Mouse (Mus musculus): ENCODE data around the gene Ctnnd1. TPM values are rescaled to one million over a fixed set of nuclear protein-coding genes. Genes with fewer than 3 reads are reported as not detected.

Gene Ctnnd1
- 1 to 10 TPM; 3.5 to 4.8 TPM for total RNA-seq (2023)

GRCm38 (mm10) chr2:84650464-84651195 is at the start of gene Ctnnd1:
TSS of gene Ctnnd1 (minus strand) at chr2:84650765.

GRCm38 (mm10) chr2:84679016-84679415 is 28.5 kb upstream of the Ctnnd1 start, which contains the start of gene Tmx2:
TSS of gene Tmx2 (minus strand) at chr2:84679140.

GRCm38 (mm10) chr2:84677968-84678880 is 27.7 kb upstream of the Ctnnd1 start, which contains the start of the genes Gm28635 and Med19:
TSS of gene Gm28635 (minus strand) at chr2:84678041.
TSS of gene Med19 (plus strand) at chr2:84678402.

GRCm38 (mm10) chr2:84670569-84670933 is 20.0 kb upstream of the Ctnnd1 start, which contains the start of gene Selenoh:
TSS of gene Selenoh (minus strand) at chr2:84670770.

GRCm38 (mm10) chr2:84658806-84659205 is 8.2 kb upstream of the Ctnnd1 start, which contains the start of gene Btbd18:
TSS of gene Btbd18 (plus strand) at chr2:84659079.

Other genes starting within 250 kb of the Ctnnd1 start
- 10 to 100 TPM; 10.6 to 12.1 TPM for gene Calcrl, start 225.4 kb downstream of the Ctnnd1 start, total RNA-seq (2023)
- 1 to 10 TPM; 1.7 to 1.8 TPM for gene Tfpi, start 174.0 kb downstream of the Ctnnd1 start, total RNA-seq (2023)
- not detected for gene Btbd18, start 8.3 kb upstream of the Ctnnd1 start, total RNA-seq (2023)
- gene Selenoh, start 20.0 kb upstream of the Ctnnd1 start, total RNA-seq (2023): 10 to 100 TPM; 41.3 to 53.3 TPM
- not detected for gene Gm28635, start 27.3 kb upstream of the Ctnnd1 start, total RNA-seq (2023)
- 10 to 100 TPM; 19.3 to 19.8 TPM for gene Med19, start 27.6 kb upstream of the Ctnnd1 start, total RNA-seq (2023)
- gene Tmx2, start 28.4 kb upstream of the Ctnnd1 start, total RNA-seq (2023): 10 to 100 TPM; 46.0 to 47.6 TPM
- 10 to 100 TPM; 58.9 to 60.5 TPM for gene Zdhhc5, start 64.4 kb upstream of the Ctnnd1 start, total RNA-seq (2023)
- 10 to 100 TPM; 23.8 to 30.5 TPM for gene Clp1, start 76.6 kb upstream of the Ctnnd1 start, total RNA-seq (2023)
- gene Ypel4, start 83.3 kb upstream of the Ctnnd1 start, total RNA-seq (2023): not detected
- not detected for gene Gm19426, start 92.9 kb upstream of the Ctnnd1 start, total RNA-seq (2023)
- under 1 TPM in 1 of 2 experiments, not detected in 1; 0.29 TPM for gene Serping1, start 124.7 kb upstream of the Ctnnd1 start, total RNA-seq (2023)
- gene Ube2l6, start 148.1 kb upstream of the Ctnnd1 start, total RNA-seq (2023): 10 to 100 TPM; 11.8 to 13.3 TPM
- gene Smtnl1, start 171.9 kb upstream of the Ctnnd1 start, total RNA-seq (2023): not detected
- gene Timm10, start 176.2 kb upstream of the Ctnnd1 start, total RNA-seq (2023): 10 to 100 TPM; 18.6 to 21.9 TPM
- 1 to 10 TPM; 5.4 to 8.1 TPM for gene Slc43a1, start 188.1 kb upstream of the Ctnnd1 start, total RNA-seq (2023)
- gene Rtn4rl2, start 235.9 kb upstream of the Ctnnd1 start, total RNA-seq (2023): under 1 TPM in 1 of 2 experiments, not detected in 1; 0.55 TPM

Data from B cell, adult 67 days (primary cell).